Mouse (Mus musculus): ENCODE data around the gene Usp17lc. TPM values are rescaled to one million over a fixed set of nuclear protein-coding genes. Genes with fewer than 3 reads are reported as not detected.
"Not testable (repeated sequence)": the region's sequence is repeated elsewhere in the genome, so short reads cannot be mapped to it uniquely, and the experiment has no call there.

Usp17lc gene
- 0.13 TPM in 1 of 2 replicates, not detected in the other for polyA plus RNA-seq (2012; rRNA removed)

DNA sequence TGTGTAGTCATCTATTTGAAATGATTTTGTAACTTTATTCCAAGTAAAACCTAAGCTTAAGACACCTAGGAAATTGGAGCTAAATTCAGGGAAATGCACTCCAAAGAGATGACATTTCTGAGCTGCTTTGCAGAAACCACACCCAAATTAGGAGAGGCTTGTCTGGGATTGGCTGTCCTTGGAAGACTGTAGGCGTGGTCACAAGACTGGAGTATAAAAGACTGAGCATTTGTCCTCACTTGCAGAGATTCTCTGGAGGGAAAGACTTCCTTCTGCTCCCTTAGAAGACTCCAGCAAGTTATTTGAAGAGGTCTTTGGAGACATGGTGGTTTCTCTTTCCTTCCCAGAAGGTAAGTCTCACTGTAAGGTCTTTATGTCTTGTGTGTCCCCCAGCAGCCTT lies at the start of gene Usp17lc:
Gene Usp17lc, plus strand, starts transcription at position 301 of the 400 bp plus-strand sequence.
- not testable (repeated sequence) for H3K27me3 ChIP-seq (ENCODE audit: control insufficient read depth, insufficient read depth, low read length); H3K4me1 ChIP-seq (replicated peaks; ENCODE audit: control insufficient read depth, insufficient read depth, low read length); H3K4me3 ChIP-seq (ENCODE audit: control insufficient read depth, insufficient read depth, low read length); H3K27ac ChIP-seq (ENCODE audit: control insufficient read depth, insufficient read depth, low read length); DNase-seq; H3K36me3 ChIP-seq (ENCODE audit: control insufficient read depth, insufficient read depth, low read length)
- 83% methylated on average over 1 of the region's 1 CpGs for WGBS

DNA sequence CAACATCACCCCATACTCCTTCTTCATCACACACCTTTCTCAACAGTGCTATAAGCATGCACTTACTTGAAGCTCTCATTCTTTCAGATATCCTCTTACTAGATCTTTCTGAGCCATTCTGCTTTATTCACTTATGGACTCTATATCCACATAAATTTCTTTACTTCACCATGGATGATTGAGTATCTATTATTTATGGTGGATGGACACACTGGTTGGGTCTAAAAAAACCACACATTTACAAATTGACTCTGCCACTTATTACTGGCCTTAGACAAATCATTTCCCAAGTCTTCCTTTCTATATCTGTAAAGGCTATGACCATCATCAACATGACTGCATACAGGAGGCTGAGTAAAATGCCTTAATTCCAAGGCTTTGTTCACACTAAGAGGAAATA lies 28.8 kb upstream of the Usp17lc start, which contains the start of gene Olfr603:
Gene Olfr603, minus strand, starts transcription at position 101 of the 400 bp plus-strand sequence.
- TF ChIP-seq POLR2A (IDR thresholded peaks at IDR 0.05; ENCODE audit: control insufficient read depth, extremely low read depth, insufficient read depth, low read length, poor library complexity) (no peak), CTCF (IDR thresholded peaks at IDR 0.05; ENCODE audit: borderline replicate concordance, control insufficient read depth, extremely low read depth, insufficient read depth, low read length, poor library complexity) (no peak)
- Histone ChIP-seq H3K4me3 (ENCODE audit: control insufficient read depth, insufficient read depth, low read length) (no peak within 1 kb of the TSS), H3K27me3 (ENCODE audit: control insufficient read depth, insufficient read depth, low read length) (no peaks in the 10 kb centered on the region), H3K27ac (ENCODE audit: control insufficient read depth, insufficient read depth, low read length) (no peak within 1 kb of the TSS), H3K36me3 (ENCODE audit: control insufficient read depth, insufficient read depth, low read length) (no peaks in the 10 kb centered on the region), H3K4me1 (replicated peaks; ENCODE audit: control insufficient read depth, insufficient read depth, low read length) (no peaks in the 10 kb centered on the region)
- no peak for DNase-seq

DNA sequence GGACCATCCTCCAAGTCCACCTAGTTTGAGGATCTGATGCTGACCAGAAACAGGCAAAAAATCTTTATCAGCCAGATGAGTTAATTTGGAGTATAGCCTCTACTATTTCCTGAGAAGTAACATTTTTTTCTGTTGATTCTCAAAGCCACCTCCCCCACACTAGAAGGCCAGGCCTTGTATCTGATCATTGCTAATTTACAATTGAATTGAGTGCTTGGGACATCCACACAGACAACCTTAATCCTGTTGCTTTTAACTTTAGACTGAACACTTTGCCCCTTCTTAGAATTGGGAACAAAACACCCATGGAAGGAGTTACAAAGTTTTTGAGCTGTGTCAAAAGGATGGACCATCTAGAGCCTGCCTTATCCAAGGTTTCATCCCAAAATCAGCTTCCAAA lies 17.1 kb upstream of the Usp17lc start:
- Histone ChIP-seq H3K27ac (ENCODE audit: control insufficient read depth, insufficient read depth, low read length) (no peak overlapping the region), H3K27me3 (ENCODE audit: control insufficient read depth, insufficient read depth, low read length) (no peaks in the 10 kb centered on the region), H3K4me1 (replicated peaks; ENCODE audit: control insufficient read depth, insufficient read depth, low read length) (no peaks in the 10 kb centered on the region), H3K4me3 (ENCODE audit: control insufficient read depth, insufficient read depth, low read length) (no peak overlapping the region), H3K36me3 (ENCODE audit: control insufficient read depth, insufficient read depth, low read length) (no peaks in the 10 kb centered on the region)
- no peak for DNase-seq
- TF ChIP-seq POLR2A (IDR thresholded peaks at IDR 0.05; ENCODE audit: control insufficient read depth, extremely low read depth, insufficient read depth, low read length, poor library complexity) (no peak), CTCF (IDR thresholded peaks at IDR 0.05; ENCODE audit: borderline replicate concordance, control insufficient read depth, extremely low read depth, insufficient read depth, low read length, poor library complexity) (no peak)

DNA sequence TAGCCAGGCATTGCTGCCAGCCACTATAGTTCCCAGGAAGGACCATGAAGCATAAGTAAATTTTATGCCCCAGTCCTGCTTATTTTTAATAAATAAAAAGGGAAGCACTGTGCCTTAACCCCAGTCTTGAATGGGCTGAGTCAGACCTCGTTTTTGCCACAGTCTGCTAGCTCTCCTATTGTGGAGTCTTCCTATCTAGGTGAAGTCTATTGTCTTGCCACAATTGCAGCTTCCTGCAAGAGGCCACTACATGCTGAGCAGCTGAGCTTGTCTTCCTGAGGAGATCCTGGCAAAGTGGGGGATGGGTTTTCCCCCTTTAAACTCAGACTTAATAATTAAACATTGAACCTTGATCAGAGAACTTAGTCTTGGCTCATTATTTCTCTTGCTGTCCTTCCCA lies 15.9 kb upstream of the Usp17lc start:
- TF ChIP-seq POLR2A (IDR thresholded peaks at IDR 0.05; ENCODE audit: control insufficient read depth, extremely low read depth, insufficient read depth, low read length, poor library complexity) (no peak), CTCF (IDR thresholded peaks at IDR 0.05; ENCODE audit: borderline replicate concordance, control insufficient read depth, extremely low read depth, insufficient read depth, low read length, poor library complexity) (no peak)
- no peak for DNase-seq
- Histone ChIP-seq H3K4me3 (ENCODE audit: control insufficient read depth, insufficient read depth, low read length) (no peak overlapping the region), H3K27me3 (ENCODE audit: control insufficient read depth, insufficient read depth, low read length) (no peaks in the 10 kb centered on the region), H3K36me3 (ENCODE audit: control insufficient read depth, insufficient read depth, low read length) (no peaks in the 10 kb centered on the region), H3K27ac (ENCODE audit: control insufficient read depth, insufficient read depth, low read length) (no peak overlapping the region), H3K4me1 (replicated peaks; ENCODE audit: control insufficient read depth, insufficient read depth, low read length) (no peaks in the 10 kb centered on the region)
- 14% methylated on average over 1 of the region's 1 CpGs for WGBS

DNA sequence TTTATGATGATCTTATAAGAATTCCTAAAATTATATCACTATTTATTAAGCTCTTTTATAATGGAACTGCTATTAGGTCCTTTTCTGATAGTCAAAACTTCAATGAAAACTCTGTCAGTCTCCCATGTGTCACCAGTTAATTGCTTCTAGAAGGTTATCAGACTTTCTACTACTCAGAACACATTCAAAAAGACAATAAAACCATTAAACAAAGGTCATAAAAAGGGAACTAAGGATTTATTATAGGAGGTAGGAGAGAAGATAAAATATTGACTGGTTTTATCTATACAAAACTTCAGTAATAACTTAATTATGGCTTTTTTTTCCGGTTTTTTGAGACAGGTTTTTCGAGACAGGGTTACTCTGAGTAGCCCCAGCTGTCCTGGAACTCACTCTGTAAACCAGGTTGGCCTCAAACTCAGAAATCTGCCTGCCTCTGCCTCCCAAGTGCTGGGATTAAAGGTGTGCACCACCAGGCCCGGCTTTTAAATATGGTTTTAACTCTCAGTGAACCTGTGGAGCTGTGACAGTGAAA lies 8.3 kb upstream of the Usp17lc start:
- 84% methylated on average over 3 of the region's 3 CpGs for WGBS
- not testable (repeated sequence) for DNase-seq; H3K27ac ChIP-seq (ENCODE audit: control insufficient read depth, insufficient read depth, low read length); H3K4me1 ChIP-seq (replicated peaks; ENCODE audit: control insufficient read depth, insufficient read depth, low read length); H3K36me3 ChIP-seq (ENCODE audit: control insufficient read depth, insufficient read depth, low read length); H3K4me3 ChIP-seq (ENCODE audit: control insufficient read depth, insufficient read depth, low read length); H3K27me3 ChIP-seq (ENCODE audit: control insufficient read depth, insufficient read depth, low read length)

DNA sequence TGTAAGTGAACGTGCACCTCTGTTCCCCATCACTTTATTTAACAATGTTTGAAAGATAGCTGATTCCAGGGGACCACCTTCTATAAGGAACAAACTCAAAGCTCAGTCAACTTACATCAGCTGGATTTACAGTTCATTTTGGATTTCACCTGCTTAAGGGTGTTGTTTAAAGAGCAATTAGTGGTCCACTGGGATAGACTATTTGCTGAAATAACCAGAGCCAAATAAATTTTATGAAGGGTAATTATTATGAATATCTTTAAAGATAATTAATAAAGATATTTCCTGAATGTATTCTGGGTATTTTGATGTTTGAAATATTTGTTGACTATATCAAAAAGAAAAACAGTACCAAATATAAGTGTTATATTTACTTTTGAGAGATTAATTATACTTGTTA lies 30.5 kb downstream of the Usp17lc start, which contains the start of gene Olfr605:
Gene Olfr605, minus strand, starts transcription at position 101 of the 400 bp plus-strand sequence.
- Histone ChIP-seq H3K4me1 (replicated peaks; ENCODE audit: control insufficient read depth, insufficient read depth, low read length) (no peaks in the 10 kb centered on the region), H3K27me3 (ENCODE audit: control insufficient read depth, insufficient read depth, low read length) (no peaks in the 10 kb centered on the region), H3K4me3 (ENCODE audit: control insufficient read depth, insufficient read depth, low read length) (no peak within 1 kb of the TSS), H3K36me3 (ENCODE audit: control insufficient read depth, insufficient read depth, low read length) (no peaks in the 10 kb centered on the region), H3K27ac (ENCODE audit: control insufficient read depth, insufficient read depth, low read length) (no peak within 1 kb of the TSS)
- no peak for DNase-seq
- 93% methylated on average over 1 of the region's 1 CpGs for WGBS
- no peak for TF ChIP-seq CTCF (IDR thresholded peaks at IDR 0.05; ENCODE audit: borderline replicate concordance, control insufficient read depth, extremely low read depth, insufficient read depth, low read length, poor library complexity)
- no peak for TF ChIP-seq POLR2A (IDR thresholded peaks at IDR 0.05; ENCODE audit: control insufficient read depth, extremely low read depth, insufficient read depth, low read length, poor library complexity)

DNA sequence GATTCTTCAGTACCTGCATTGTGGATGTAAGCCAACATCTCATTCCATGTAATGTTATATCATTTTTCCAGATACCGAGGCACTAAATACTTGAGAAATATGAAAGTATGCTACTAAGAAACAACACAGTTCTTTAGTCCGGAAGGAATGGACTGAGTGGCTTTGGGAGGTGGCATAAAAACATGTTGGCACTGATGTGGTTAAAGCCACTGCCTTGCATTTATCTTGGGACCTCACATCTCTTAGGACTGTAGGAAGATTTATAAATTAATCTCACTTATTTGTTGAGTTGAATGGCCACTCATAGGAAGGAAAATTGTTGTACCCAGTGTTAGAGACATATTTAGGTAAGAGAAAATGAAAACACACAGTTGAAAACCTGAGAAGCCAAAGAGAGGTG lies 33.9 kb downstream of the Usp17lc start, which contains the start of gene Olfr606:
Gene Olfr606, plus strand, starts transcription at position 301 of the 400 bp plus-strand sequence.
- no peaks in the 10 kb centered on the region for H3K27me3 ChIP-seq (ENCODE audit: control insufficient read depth, insufficient read depth, low read length)
- no peak within 1 kb of the TSS for H3K4me3 ChIP-seq (ENCODE audit: control insufficient read depth, insufficient read depth, low read length)
- WGBS, result 95% methylated on average over 2 of the region's 2 CpGs
- H3K27ac ChIP-seq (ENCODE audit: control insufficient read depth, insufficient read depth, low read length), result no peak within 1 kb of the TSS
- H3K36me3 ChIP-seq (ENCODE audit: control insufficient read depth, insufficient read depth, low read length), result no peaks in the 10 kb centered on the region
- no peaks in the 10 kb centered on the region for H3K4me1 ChIP-seq (replicated peaks; ENCODE audit: control insufficient read depth, insufficient read depth, low read length)
- no peak for DNase-seq
- TF ChIP-seq POLR2A (IDR thresholded peaks at IDR 0.05; ENCODE audit: control insufficient read depth, extremely low read depth, insufficient read depth, low read length, poor library complexity), result no peak
- no peak for TF ChIP-seq CTCF (IDR thresholded peaks at IDR 0.05; ENCODE audit: borderline replicate concordance, control insufficient read depth, extremely low read depth, insufficient read depth, low read length, poor library complexity)

Measured in thymus, adult 2 months (tissue).